Mouse (Mus musculus): ENCODE measurements at regions not wholly inside any gene's neighbourhood (a gene's known extent, or its start where the extent isn't known, plus 50 kb on each side); places are given as distances from the start of the nearest gene placed in this dataset.

GRCm38 (mm10) chr4:12775090-12775489 lies 603.3 kb upstream of the Fam92a start:
- no peak overlapping the region for H3K9ac ChIP-seq (ENCODE audit: insufficient read depth, low read depth, low read length, poor library complexity, severe bottlenecking)
- H3K4me3 ChIP-seq (ENCODE audit: insufficient read depth in 1 of 2, low read depth in 1 of 2, low read length in 2 of 2, poor library complexity in 1 of 2, severe bottlenecking in 1 of 2) = no peak overlapping the region
- H3K9me3 ChIP-seq (ENCODE audit: control insufficient read depth, insufficient read depth, low read depth, low read length) = no peaks in the 10 kb centered on the region
- in situ Hi-C loops (cut with MboI; ENCODE audit: low sequenced_read_pairs in 2 of 2, unreplicated experiment in 2 of 2) = no loop called here
- no peak for DNase-seq (ENCODE audit: low read depth, low spot score)
- H3K36me3 ChIP-seq (ENCODE audit: control insufficient read depth, insufficient read depth, low read length, poor library complexity, severe bottlenecking) = no peaks in the 10 kb centered on the region
- H3K4me1 ChIP-seq (ENCODE audit: control insufficient read depth in 2 of 2, insufficient read depth in 2 of 2, low read length in 2 of 2, poor library complexity in 1 of 2) = peaks cover 3 to 15% of the 10 kb centered on the region in 2 experiments; a peak in 3 of 4 replicates
- H3K27ac ChIP-seq (ENCODE audit: insufficient read depth, low read depth, low read length, poor library complexity, severe bottlenecking) = no peak overlapping the region
- TF ChIP-seq HCFC1 (IDR thresholded peaks at IDR 0.05; ENCODE audit: borderline replicate concordance, insufficient read depth, low read length) (no peak), CHD2 (IDR thresholded peaks at IDR 0.05; ENCODE audit: low read depth, low read length) (no peak), ZC3H11A (IDR thresholded peaks at IDR 0.05; ENCODE audit: borderline replicate concordance, low read depth, low read length) (no peak), MAFK (IDR thresholded peaks at IDR 0.05; ENCODE audit: insufficient read depth, low read depth, low read length) (no peak), ZNF384 (IDR thresholded peaks at IDR 0.05; ENCODE audit: low read depth, low read length) (no peak)

DNA sequence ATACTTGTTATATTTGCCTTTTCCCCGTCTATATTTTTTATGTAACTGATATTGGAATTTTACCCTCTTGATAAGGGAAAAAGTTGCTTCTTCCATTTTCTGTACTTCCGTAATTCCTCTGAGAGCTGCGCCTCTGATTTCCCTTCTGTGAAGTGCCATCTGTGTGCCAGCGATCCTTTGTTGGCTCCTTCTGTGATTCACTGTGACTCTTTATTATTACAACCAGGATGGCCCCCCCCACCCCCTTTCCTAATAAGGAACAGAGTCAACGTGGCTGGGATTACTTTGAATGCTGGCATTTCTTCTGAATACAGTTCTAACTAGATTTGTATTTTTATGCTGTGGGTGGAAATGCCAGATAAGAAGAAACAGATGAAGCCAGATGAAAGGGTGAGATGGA lies 602.9 kb upstream of the Fam92a start:
- no peak for TF ChIP-seq HCFC1 (IDR thresholded peaks at IDR 0.05; ENCODE audit: borderline replicate concordance, insufficient read depth, low read length)
- no peak for TF ChIP-seq MAFK (IDR thresholded peaks at IDR 0.05; ENCODE audit: insufficient read depth, low read depth, low read length)
- no peak for TF ChIP-seq ZC3H11A (IDR thresholded peaks at IDR 0.05; ENCODE audit: borderline replicate concordance, low read depth, low read length)
- no peak for TF ChIP-seq CHD2 (IDR thresholded peaks at IDR 0.05; ENCODE audit: low read depth, low read length)
- TF ChIP-seq ZNF384 (IDR thresholded peaks at IDR 0.05; ENCODE audit: low read depth, low read length) = no peak
- Histone ChIP-seq H3K36me3 (ENCODE audit: control insufficient read depth, insufficient read depth, low read length, poor library complexity, severe bottlenecking) (no peaks in the 10 kb centered on the region), H3K4me3 (ENCODE audit: insufficient read depth in 1 of 2, low read depth in 1 of 2, low read length in 2 of 2, poor library complexity in 1 of 2, severe bottlenecking in 1 of 2) (no peak overlapping the region), H3K27ac (ENCODE audit: insufficient read depth, low read depth, low read length, poor library complexity, severe bottlenecking) (no peak overlapping the region), H3K4me1 (ENCODE audit: control insufficient read depth in 2 of 2, insufficient read depth in 2 of 2, low read length in 2 of 2, poor library complexity in 1 of 2) (peaks cover 3 to 16% of the 10 kb centered on the region in 2 experiments; a peak in 3 of 4 replicates), H3K9me3 (ENCODE audit: control insufficient read depth, insufficient read depth, low read depth, low read length) (no peaks in the 10 kb centered on the region), H3K9ac (ENCODE audit: insufficient read depth, low read depth, low read length, poor library complexity, severe bottlenecking) (no peak overlapping the region)
- in situ Hi-C loops (cut with MboI; ENCODE audit: low sequenced_read_pairs in 2 of 2, unreplicated experiment in 2 of 2) = no loop called here
- DNase-seq (ENCODE audit: low read depth, low spot score) = no peak

DNA sequence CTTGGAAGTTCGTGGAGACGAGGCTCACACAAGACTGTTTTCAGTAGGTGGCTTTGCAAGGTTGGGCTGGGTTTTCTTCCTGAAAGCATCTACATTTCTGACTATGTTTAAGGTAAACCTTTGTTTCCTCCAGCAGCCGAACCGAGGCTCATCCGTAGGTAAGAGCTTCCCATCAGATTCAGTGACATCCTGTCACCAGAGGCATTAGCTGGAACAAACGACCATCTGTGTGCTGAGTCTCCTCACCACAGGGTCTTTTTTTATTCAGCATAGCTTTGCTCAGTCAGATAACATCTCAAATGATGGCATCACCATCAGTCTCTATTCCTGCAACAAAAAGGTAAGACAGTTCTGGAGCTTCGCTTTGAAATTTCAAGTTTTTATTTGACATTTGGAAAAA lies 601.4 kb upstream of the Fam92a start:
- no peak overlapping the region for H3K4me3 ChIP-seq (ENCODE audit: insufficient read depth in 1 of 2, low read depth in 1 of 2, low read length in 2 of 2, poor library complexity in 1 of 2, severe bottlenecking in 1 of 2)
- no peak for TF ChIP-seq ZC3H11A (IDR thresholded peaks at IDR 0.05; ENCODE audit: borderline replicate concordance, low read depth, low read length)
- TF ChIP-seq ZNF384 (IDR thresholded peaks at IDR 0.05; ENCODE audit: low read depth, low read length) = no peak
- no peak for TF ChIP-seq HCFC1 (IDR thresholded peaks at IDR 0.05; ENCODE audit: borderline replicate concordance, insufficient read depth, low read length)
- no peak for TF ChIP-seq CHD2 (IDR thresholded peaks at IDR 0.05; ENCODE audit: low read depth, low read length)
- no peak for TF ChIP-seq MAFK (IDR thresholded peaks at IDR 0.05; ENCODE audit: insufficient read depth, low read depth, low read length)
- in situ Hi-C loops (cut with MboI; ENCODE audit: low sequenced_read_pairs in 2 of 2, unreplicated experiment in 2 of 2) = no loop called here
- H3K9ac ChIP-seq (ENCODE audit: insufficient read depth, low read depth, low read length, poor library complexity, severe bottlenecking) = no peak overlapping the region
- no peak overlapping the region for H3K27ac ChIP-seq (ENCODE audit: insufficient read depth, low read depth, low read length, poor library complexity, severe bottlenecking)
- peaks cover 3 to 16% of the 10 kb centered on the region in 2 experiments; a peak in 3 of 4 replicates for H3K4me1 ChIP-seq (ENCODE audit: control insufficient read depth in 2 of 2, insufficient read depth in 2 of 2, low read length in 2 of 2, poor library complexity in 1 of 2)
- H3K9me3 ChIP-seq (ENCODE audit: control insufficient read depth, insufficient read depth, low read depth, low read length) = no peaks in the 10 kb centered on the region
- no peaks in the 10 kb centered on the region; the same call in 1 of the 2 replicates for H3K36me3 ChIP-seq (ENCODE audit: control insufficient read depth, insufficient read depth, low read length, poor library complexity, severe bottlenecking)
- no peak for DNase-seq (ENCODE audit: low read depth, low spot score)

- Histone ChIP-seq H3K9ac (ENCODE audit: insufficient read depth, low read depth, low read length, poor library complexity, severe bottlenecking) (no peak overlapping the region), H3K36me3 (ENCODE audit: control insufficient read depth, insufficient read depth, low read length, poor library complexity, severe bottlenecking) (no peaks in the 10 kb centered on the region; the same call in 1 of the 2 replicates), H3K4me1 (ENCODE audit: control insufficient read depth in 2 of 2, insufficient read depth in 2 of 2, low read length in 2 of 2, poor library complexity in 1 of 2) (peaks cover 3 to 16% of the 10 kb centered on the region in 2 experiments; a peak in 3 of 4 replicates), H3K27ac (ENCODE audit: insufficient read depth, low read depth, low read length, poor library complexity, severe bottlenecking) (no peak overlapping the region; the same call in 1 of the 2 replicates), H3K4me3 (ENCODE audit: insufficient read depth in 1 of 2, low read depth in 1 of 2, low read length in 2 of 2, poor library complexity in 1 of 2, severe bottlenecking in 1 of 2) (no peak overlapping the region), H3K9me3 (ENCODE audit: control insufficient read depth, insufficient read depth, low read depth, low read length) (no peaks in the 10 kb centered on the region)
- peak; percentile 53 for DNase-seq (ENCODE audit: low read depth, low spot score)
- in situ Hi-C loops (cut with MboI; ENCODE audit: low sequenced_read_pairs in 2 of 2, unreplicated experiment in 2 of 2) = no loop called here
- TF ChIP-seq ZC3H11A (IDR thresholded peaks at IDR 0.05; ENCODE audit: borderline replicate concordance, low read depth, low read length) (no peak), CHD2 (IDR thresholded peaks at IDR 0.05; ENCODE audit: low read depth, low read length) (no peak), HCFC1 (IDR thresholded peaks at IDR 0.05; ENCODE audit: borderline replicate concordance, insufficient read depth, low read length) (no peak), ZNF384 (IDR thresholded peaks at IDR 0.05; ENCODE audit: low read depth, low read length) (no peak), MAFK (IDR thresholded peaks at IDR 0.05; ENCODE audit: insufficient read depth, low read depth, low read length) (no peak)
Measured at GRCm38 (mm10) chr4:12770131-12770780, 598.4 kb upstream of the Fam92a start.

All from ES-E14 (cell line).